ENCODE assay signal across 23 mouse cellular contexts in the genomic region with DNA sequence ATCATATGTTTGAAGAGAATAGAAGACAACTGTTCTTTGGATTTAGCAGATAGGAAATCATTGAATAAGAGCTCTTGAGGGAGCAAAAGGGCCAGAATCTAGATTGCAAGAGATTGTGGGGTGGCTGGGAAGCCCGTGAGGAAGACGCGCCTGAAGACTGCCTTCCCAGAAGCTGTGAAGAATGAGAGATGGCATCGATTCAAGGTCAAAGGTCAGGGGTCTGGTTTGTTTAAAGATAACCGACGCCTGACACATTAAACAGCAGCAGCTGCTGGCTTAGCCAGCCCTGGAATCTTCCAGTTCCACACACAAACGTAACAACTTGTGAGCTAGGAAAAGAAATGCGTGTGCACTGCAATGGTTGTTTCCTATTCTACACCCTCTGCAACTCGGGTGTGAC. TPM values are rescaled to one million over a fixed set of nuclear protein-coding genes. Genes with fewer than 3 reads are reported as not detected.
A peak's percentile ranks its signal among the peaks of the same experiment; 100 is the strongest.
DNase-seq lines count a peak whose midpoint lies in the region; ATAC-seq and TF ChIP-seq lines count a peak whose summit lies in the region.
"Had no signal": no experiment of that assay in that cellular context is flagged by ENCODE, and none has a peak within 500 bp of the region (broad histone marks: within the 10 kb centered on the region; RNA-seq: fewer than 3 reads in every experiment).

No protein-coding gene starts in this region.

- no peak for TF ChIP-seq POLR2A in kidney, adult 2 months (IDR thresholded peaks at IDR 0.05; ENCODE audit: low read depth, low read length)

- 29% methylated on average over 9 of the region's 9 CpGs for WGBS in heart, embryonic 13.5 days
- WGBS in kidney, adult 2 months: 56% methylated on average over 9 of the region's 9 CpGs
- 81% methylated on average over 9 of the region's 9 CpGs for WGBS in kidney, embryonic 16.5 days
- WGBS in midbrain, embryonic 11.5 days: 85% methylated on average over 9 of the region's 9 CpGs
- WGBS in midbrain, embryonic 16.5 days: 94% methylated on average over 9 of the region's 9 CpGs

- no peak overlapping the region for H3K9ac ChIP-seq in heart, embryonic 13.5 days
- H3K9ac ChIP-seq in kidney, embryonic 16.5 days (replicated peaks; ENCODE audit: low read length): no peak overlapping the region
- H3K9ac ChIP-seq in midbrain, embryonic 11.5 days (ENCODE audit: low read length): no peak overlapping the region
- H3K9ac ChIP-seq in midbrain, embryonic 16.5 days (ENCODE audit: low read depth, low read length): no peak overlapping the region
- H3K9ac ChIP-seq: embryonic facial prominence, embryonic 13.5 days; forebrain, embryonic 13.5 days; heart, embryonic 12.5 days; hindbrain, embryonic 14.5 days; intestine, embryonic 15.5 days had no signal

- H3K27ac ChIP-seq in heart, embryonic 13.5 days (replicated peaks): peak overlapping the region; percentile 37; the same call in 1 of the 2 replicates
- H3K27ac ChIP-seq in kidney, adult 2 months (ENCODE audit: insufficient read depth, low read depth, low read length): no peak overlapping the region
- no peak overlapping the region for H3K27ac ChIP-seq in kidney, embryonic 16.5 days (ENCODE audit: low read length)
- H3K27ac ChIP-seq in midbrain, embryonic 11.5 days (ENCODE audit: low read depth, low read length): no peak overlapping the region
- H3K27ac ChIP-seq in midbrain, embryonic 16.5 days (ENCODE audit: low read length): no peak overlapping the region
- H3K27ac ChIP-seq: embryonic facial prominence, embryonic 13.5 days; forebrain, embryonic 13.5 days; gastrocnemius, adult 2 months; hindbrain, embryonic 10.5 days; hindbrain, embryonic 14.5 days; intestine, embryonic 15.5 days had no signal

- H3K36me3 ChIP-seq in heart, embryonic 13.5 days: peaks cover 63% of the 10 kb centered on the region
- no peaks in the 10 kb centered on the region for H3K36me3 ChIP-seq in kidney, adult 2 months (ENCODE audit: control insufficient read depth, insufficient read depth, low read length)
- peaks cover 58% of the 10 kb centered on the region for H3K36me3 ChIP-seq in kidney, embryonic 16.5 days (ENCODE audit: insufficient read depth, low read length)
- peaks cover 18% of the 10 kb centered on the region; the same call in 1 of the 2 replicates for H3K36me3 ChIP-seq in midbrain, embryonic 11.5 days (ENCODE audit: control insufficient read depth, insufficient read depth, low read length)
- H3K36me3 ChIP-seq in midbrain, embryonic 16.5 days (ENCODE audit: control insufficient read depth, insufficient read depth, low read length): peaks cover 9% of the 10 kb centered on the region

- H3K4me2 ChIP-seq in heart, embryonic 13.5 days: no peak overlapping the region
- no peak overlapping the region for H3K4me2 ChIP-seq in kidney, embryonic 16.5 days (replicated peaks; ENCODE audit: low read depth, low read length)
- H3K4me2 ChIP-seq in midbrain, embryonic 11.5 days: no peak overlapping the region
- H3K4me2 ChIP-seq in midbrain, embryonic 16.5 days (ENCODE audit: low read length): no peak overlapping the region
- H3K4me2 ChIP-seq: embryonic facial prominence, embryonic 13.5 days; forebrain, embryonic 13.5 days; heart, embryonic 12.5 days; hindbrain, embryonic 14.5 days; intestine, embryonic 15.5 days had no signal

- no peak for ATAC-seq in heart, embryonic 13.5 days (ENCODE audit: extremely low read depth, insufficient number of reproducible peaks, low FRiP score, low TSS enrichment)
- no peak for ATAC-seq in kidney, embryonic 16.5 days (ENCODE audit: low FRiP score, low TSS enrichment)
- ATAC-seq in midbrain, embryonic 11.5 days (ENCODE audit: low FRiP score): no peak
- no peak for ATAC-seq in midbrain, embryonic 16.5 days
- ATAC-seq: CD4-positive, CD25-positive, alpha-beta regulatory T cell, adult 4 months; forebrain, embryonic 13.5 days; intestine, embryonic 15.5 days had no signal

- no peaks in the 10 kb centered on the region for H3K27me3 ChIP-seq in heart, embryonic 13.5 days (replicated peaks)
- no peaks in the 10 kb centered on the region for H3K27me3 ChIP-seq in kidney, adult 2 months (replicated peaks; ENCODE audit: control insufficient read depth, insufficient read depth, low read length)
- no peaks in the 10 kb centered on the region for H3K27me3 ChIP-seq in kidney, embryonic 16.5 days (ENCODE audit: insufficient read depth, low read length)
- no peaks in the 10 kb centered on the region for H3K27me3 ChIP-seq in midbrain, embryonic 11.5 days (ENCODE audit: control insufficient read depth, insufficient read depth, low read length)
- H3K27me3 ChIP-seq in midbrain, embryonic 16.5 days (ENCODE audit: control insufficient read depth, insufficient read depth, low read depth, low read length): no peaks in the 10 kb centered on the region
- H3K27me3 ChIP-seq: embryonic facial prominence, embryonic 13.5 days; forebrain, embryonic 13.5 days; heart, embryonic 12.5 days; intestine, embryonic 15.5 days had no signal

- peaks cover 42% of the 10 kb centered on the region for H3K9me3 ChIP-seq in heart, embryonic 13.5 days
- peaks cover 38% of the 10 kb centered on the region for H3K9me3 ChIP-seq in kidney, embryonic 16.5 days (ENCODE audit: low read length)
- H3K9me3 ChIP-seq in midbrain, embryonic 11.5 days (ENCODE audit: control insufficient read depth, low read length): no peaks in the 10 kb centered on the region; the same call in 1 of the 2 replicates
- no peaks in the 10 kb centered on the region; the same call in 1 of the 2 replicates for H3K9me3 ChIP-seq in midbrain, embryonic 16.5 days (replicated peaks; ENCODE audit: control insufficient read depth, low read length, poor library complexity, severe bottlenecking)
- H3K9me3 ChIP-seq: G1E had no signal

- peaks cover 33% of the 10 kb centered on the region for H3K4me1 ChIP-seq in heart, embryonic 13.5 days
- H3K4me1 ChIP-seq in kidney, adult 2 months (ENCODE audit: control insufficient read depth, insufficient read depth, low read length): peaks cover 8% of the 10 kb centered on the region; the same call in 1 of the 2 replicates
- peaks cover 4% of the 10 kb centered on the region for H3K4me1 ChIP-seq in kidney, embryonic 16.5 days (ENCODE audit: insufficient read depth, low read length)
- no peaks in the 10 kb centered on the region for H3K4me1 ChIP-seq in midbrain, embryonic 11.5 days (ENCODE audit: control insufficient read depth, insufficient read depth, low read length)
- peaks cover 3% of the 10 kb centered on the region; the same call in 1 of the 2 replicates for H3K4me1 ChIP-seq in midbrain, embryonic 16.5 days (ENCODE audit: control insufficient read depth, insufficient read depth, low read length)
- H3K4me1 ChIP-seq: hindbrain, embryonic 10.5 days had no signal

- no peak for TF ChIP-seq CTCF in kidney, adult 2 months (conservative IDR thresholded peaks at IDR 0.05; ENCODE audit: insufficient read depth, insufficient read length, low read depth, low read length)

- H3K4me3 ChIP-seq in heart, embryonic 13.5 days: no peak overlapping the region
- H3K4me3 ChIP-seq in kidney, adult 2 months (ENCODE audit: insufficient read depth, low read depth, low read length): no peak overlapping the region
- no peak overlapping the region for H3K4me3 ChIP-seq in kidney, embryonic 16.5 days (ENCODE audit: low read length)
- H3K4me3 ChIP-seq in midbrain, embryonic 11.5 days (ENCODE audit: low read depth, low read length): no peak overlapping the region
- no peak overlapping the region for H3K4me3 ChIP-seq in midbrain, embryonic 16.5 days (ENCODE audit: low read depth, low read length)
- H3K4me3 ChIP-seq: embryonic facial prominence, embryonic 13.5 days; forebrain, embryonic 13.5 days; gastrocnemius, adult 2 months; heart, embryonic 12.5 days; hindbrain, embryonic 10.5 days; intestine, embryonic 15.5 days had no signal

- peak; percentile 35 for DNase-seq in embryo, embryonic 10.5 days (ENCODE audit: low spot score)
- DNase-seq in embryo, embryonic 9.5 days (ENCODE audit: extremely low spot score): no peak
- no peak for DNase-seq in heart, postnatal 14 days
- peak; percentile 33 for DNase-seq in kidney, adult 2 months
- peak; percentile 45 for DNase-seq in midbrain, embryonic 11.5 days (ENCODE audit: low spot score, missing footprints)
- DNase-seq: adrenal gland, postnatal 10 days; B cell, adult 2 months; cerebellum, adult 11 months; cerebellum, adult 8-10 months; cerebellum, postnatal 14 days; gastrocnemius, adult 2 months; gastrocnemius, postnatal 25 days had no signal

- intact Hi-C loops in heart, postnatal 14 days (cut with DNase I): no loop called here

RNA-seq across cellular contexts. Expression of gene Arid2, which starts 19.4 kb away (rescaled TPM):
- polyA plus RNA-seq in heart, embryonic 13.5 days (2015; fragmentation: Nextera tagmentation; extraction: Ambion mirVana): 12.1 and 14.1 TPM in 2 replicates
- total RNA-seq in heart, postnatal 14 days (2021): 10 to 100 TPM; 31.9 to 34.5 TPM
- polyA plus RNA-seq in kidney, adult 2 months (2012; rRNA removed): 11.5 and 11.8 TPM in 2 replicates
- polyA plus RNA-seq in kidney, embryonic 16.5 days (2015; fragmentation: Nextera tagmentation; extraction: Ambion mirVana): 24.0 and 25.9 TPM in 2 replicates
- 34.8 and 35.5 TPM in 2 replicates for polyA plus RNA-seq in midbrain, embryonic 11.5 days (2014; fragmentation: Nextera tagmentation; extraction: Ambion mirVana)
- polyA plus RNA-seq in midbrain, embryonic 16.5 days (2015; fragmentation: Nextera tagmentation; extraction: Ambion mirVana): 17.8 and 21.2 TPM in 2 replicates

Comparison
In these comparisons a context has a peak if more than half of its experiments do, and no peak if none do; other contexts are left out.
1. DNase-seq: peak in embryo, embryonic 10.5 days (single experiment), kidney, adult 2 months (single experiment) and midbrain, embryonic 11.5 days (single experiment); none in embryo, embryonic 9.5 days (single experiment) and heart, postnatal 14 days (0 of 2).